Mouse (Mus musculus) brain, embryonic 14.5 days (tissue): Measurements from ENCODE around the gene Rasgrf2.

Experiments
- CTCF ChIP-seq: fragments of 200-500 bp; IDR thresholded peaks from 2 replicates; pipeline ENCODE4 v1.5.1; 2012; ENCODE audit warnings: inconsistent platforms, mild to moderate bottlenecking, moderate library complexity, borderline replicate concordance; ENCODE audit not compliant: insufficient read depth, insufficient read length; ENCODE audit errors: extremely low read depth
- POLR2A ChIP-seq: fragments of 200-500 bp; IDR thresholded peaks from 2 replicates; pipeline ENCODE4 v1.6.1; 2012; ENCODE audit warnings: mild to moderate bottlenecking, inconsistent platforms, borderline replicate concordance; ENCODE audit not compliant: poor library complexity, insufficient read depth, insufficient read length, severe bottlenecking; ENCODE audit errors: extremely low read depth

DNA sequence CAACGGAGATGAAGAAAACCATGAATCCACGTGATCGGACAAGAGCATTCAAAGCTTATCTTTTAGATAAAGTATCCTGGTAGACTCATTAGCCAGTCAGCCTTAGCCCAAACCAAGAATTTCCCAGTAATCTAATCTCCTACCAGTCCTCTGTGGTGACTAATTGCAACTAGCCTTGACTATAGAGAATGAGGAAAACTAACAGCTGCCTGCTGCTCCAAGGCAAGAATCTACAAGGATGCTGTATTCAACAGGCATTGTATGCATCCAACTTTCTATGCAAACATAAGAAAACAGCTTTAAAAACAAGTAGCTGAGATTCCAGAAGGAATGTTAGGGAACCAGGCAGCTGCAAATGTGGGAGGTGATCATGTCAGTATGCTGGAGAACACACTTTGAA is 149.4 kb downstream of the Rasgrf2 start:
- no peak for TF ChIP-seq POLR2A
- TF ChIP-seq CTCF: no peak
